9 mouse cellular contexts compared by ENCODE assay signal in genomic region chr2:29677842-29678241, GRCm38 (mm10). TPM values are rescaled to one million over a fixed set of nuclear protein-coding genes. Genes with fewer than 3 reads are reported as not detected.
A peak's percentile ranks its signal among the peaks of the same experiment; 100 is the strongest.
DNase-seq lines count a peak whose midpoint lies in the region; ATAC-seq and TF ChIP-seq lines count a peak whose summit lies in the region.
"Had no signal": no experiment of that assay in that cellular context is flagged by ENCODE, and none has a peak within 500 bp of the region (broad histone marks: within the 10 kb centered on the region; RNA-seq: fewer than 3 reads in every experiment).

No protein-coding gene starts in this region.

- no peak for ATAC-seq in kidney, postnatal 0 days (replicated peaks; ENCODE audit: low FRiP score, low read depth)
- ATAC-seq in liver, embryonic 11.5 days (replicated peaks; ENCODE audit: low FRiP score): no peak; the same call in 1 of the 2 replicates

- H3K27ac ChIP-seq in kidney, postnatal 0 days: no peak overlapping the region
- peak overlapping the region; percentile 51; the same call in 1 of the 2 replicates for H3K27ac ChIP-seq in brown adipose tissue, adult 24 weeks (replicated peaks; ENCODE audit: low read depth, low read length)
- H3K27ac ChIP-seq in liver, embryonic 11.5 days (ENCODE audit: low read depth, low read length): peak overlapping the region; percentile 45
- H3K27ac ChIP-seq: macrophage had no signal

- no peaks in the 10 kb centered on the region for H3K27me3 ChIP-seq in kidney, postnatal 0 days (ENCODE audit: insufficient read depth, low read length)
- H3K27me3 ChIP-seq in liver, embryonic 11.5 days (replicated peaks; ENCODE audit: control insufficient read depth, insufficient read depth, low read length): no peaks in the 10 kb centered on the region

- WGBS in kidney, postnatal 0 days: 34% methylated on average over 5 of the region's 5 CpGs
- WGBS in liver, embryonic 11.5 days: 63% methylated on average over 5 of the region's 5 CpGs

- no peaks in the 10 kb centered on the region for H3K4me1 ChIP-seq in kidney, postnatal 0 days (replicated peaks; ENCODE audit: insufficient read depth, low read length)
- peaks cover 27% of the 10 kb centered on the region for H3K4me1 ChIP-seq in brown adipose tissue, adult 24 weeks (ENCODE audit: control insufficient read depth, insufficient read depth, insufficient read length, low read length)
- peaks cover 23% of the 10 kb centered on the region for H3K4me1 ChIP-seq in liver, embryonic 11.5 days (replicated peaks; ENCODE audit: control insufficient read depth, insufficient read depth, low read length)

- H3K36me3 ChIP-seq in kidney, postnatal 0 days (ENCODE audit: insufficient read depth, low read length): peaks cover 7% of the 10 kb centered on the region
- H3K36me3 ChIP-seq in liver, embryonic 11.5 days (ENCODE audit: control insufficient read depth, insufficient read depth, low read length): no peaks in the 10 kb centered on the region

- H3K9ac ChIP-seq in kidney, postnatal 0 days (ENCODE audit: low read depth, low read length): no peak overlapping the region
- no peak overlapping the region for H3K9ac ChIP-seq in liver, embryonic 11.5 days (ENCODE audit: low read depth, low read length)

- no peak overlapping the region for H3K4me3 ChIP-seq in kidney, postnatal 0 days (replicated peaks; ENCODE audit: low read depth, low read length)
- no peak overlapping the region for H3K4me3 ChIP-seq in brown adipose tissue, adult 24 weeks (ENCODE audit: insufficient read depth, low read depth, low read length)
- no peak overlapping the region for H3K4me3 ChIP-seq in liver, embryonic 11.5 days (ENCODE audit: low read depth, low read length)

- H3K4me2 ChIP-seq in kidney, postnatal 0 days (ENCODE audit: low read length): no peak overlapping the region
- no peak overlapping the region for H3K4me2 ChIP-seq in liver, embryonic 11.5 days

- no peak for TF ChIP-seq CTCF in kidney, postnatal 0 days (IDR thresholded peaks at IDR 0.05; ENCODE audit: low read depth)

- no peaks in the 10 kb centered on the region for H3K9me3 ChIP-seq in kidney, postnatal 0 days (replicated peaks; ENCODE audit: low read length)
- H3K9me3 ChIP-seq in liver, embryonic 11.5 days (ENCODE audit: control insufficient read depth, low read length): no peaks in the 10 kb centered on the region

- DNase-seq in kidney, postnatal 0 days (ENCODE audit: low spot score): peak; percentile 15
- no peak for DNase-seq in kidney, adult 11 months
- DNase-seq in liver, embryonic 11.5 days (ENCODE audit: low spot score): no peak
- DNase-seq in lung, postnatal 25 days (ENCODE audit: low spot score): peak; percentile 33
- no peak for DNase-seq in right cerebral cortex, postnatal 36 days (ENCODE audit: low spot score in 2 of 2)
- DNase-seq in right cerebral cortex, adult 2 months (ENCODE audit: low spot score in 2 of 2): no peak
- DNase-seq: right cerebral cortex, postnatal 4 days had no signal

RNA-seq across cellular contexts. Expression of gene Rapgef1, which starts 58.3 kb away (rescaled TPM):
- polyA plus RNA-seq in kidney, postnatal 0 days (2015; fragmentation: Nextera tagmentation; extraction: Ambion mirVana): 10.4 and 12.0 TPM in 2 replicates
- polyA plus RNA-seq in brown adipose tissue, adult 24 weeks (2012; ENCODE audit: insufficient read depth, insufficient read length, missing spikeins): 19.1 and 24.3 TPM in 2 replicates
- 15.2 and 16.5 TPM in 2 replicates for polyA plus RNA-seq in liver, embryonic 11.5 days (2014; fragmentation: Nextera tagmentation; extraction: Ambion mirVana)

Comparison
In these comparisons a context has a peak if more than half of its experiments do, and no peak if none do; other contexts are left out.
1. DNase-seq: peak in kidney, postnatal 0 days (single experiment) and lung, postnatal 25 days (single experiment); none in kidney, adult 11 months (single experiment), liver, embryonic 11.5 days (single experiment), right cerebral cortex, postnatal 36 days (0 of 2) and right cerebral cortex, adult 2 months (0 of 2).